Mouse (Mus musculus): ENCODE measurements around the gene Hmga1.

The Hmga1 gene

DNA sequence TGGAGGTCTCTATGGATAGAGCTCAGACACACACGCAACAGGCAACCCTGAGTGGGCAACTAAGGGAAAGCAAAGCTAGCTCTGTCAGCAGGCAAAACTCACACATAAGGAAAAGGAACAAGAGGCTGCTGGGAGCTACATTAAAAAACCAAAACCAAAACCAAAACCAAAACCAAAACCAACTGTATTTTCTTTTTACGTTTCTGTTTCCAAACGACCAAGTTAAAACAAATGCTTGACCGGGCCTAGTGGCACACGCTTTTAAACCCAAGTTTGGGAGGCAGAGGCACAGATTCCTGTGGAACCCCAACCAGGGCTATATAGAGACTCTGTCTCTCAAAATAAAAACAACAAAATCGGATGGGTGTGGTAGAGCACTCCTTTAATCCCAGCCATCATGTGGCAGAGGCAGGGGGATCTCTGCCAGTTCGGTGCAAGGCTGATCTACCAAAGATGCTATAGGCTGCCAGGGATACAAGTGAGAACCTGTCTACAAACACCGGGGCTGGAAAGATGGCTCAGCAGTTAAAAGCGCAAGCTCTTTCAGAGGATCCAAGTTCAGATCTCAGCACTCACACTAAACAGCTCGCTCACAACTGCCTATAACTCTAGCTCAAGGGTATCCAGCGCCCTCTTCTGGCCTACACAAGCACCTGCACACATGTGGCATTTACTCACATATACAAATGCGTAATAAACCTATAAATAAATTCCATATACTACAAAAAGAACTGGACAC, 35.7 kb downstream of the Hmga1 start:
- no peak for DNase-seq (ENCODE audit: low spot score)

- DNase-seq (ENCODE audit: low spot score), result no peak
Measured at GRCm38 (mm10) chr17:27592565-27592910, 36.2 kb downstream of the Hmga1 start.

GRCm38 (mm10) chr17:27595659-27596375, 39.5 kb downstream of the Hmga1 start:
- DNase-seq (ENCODE audit: low spot score), result no peak

DNA sequence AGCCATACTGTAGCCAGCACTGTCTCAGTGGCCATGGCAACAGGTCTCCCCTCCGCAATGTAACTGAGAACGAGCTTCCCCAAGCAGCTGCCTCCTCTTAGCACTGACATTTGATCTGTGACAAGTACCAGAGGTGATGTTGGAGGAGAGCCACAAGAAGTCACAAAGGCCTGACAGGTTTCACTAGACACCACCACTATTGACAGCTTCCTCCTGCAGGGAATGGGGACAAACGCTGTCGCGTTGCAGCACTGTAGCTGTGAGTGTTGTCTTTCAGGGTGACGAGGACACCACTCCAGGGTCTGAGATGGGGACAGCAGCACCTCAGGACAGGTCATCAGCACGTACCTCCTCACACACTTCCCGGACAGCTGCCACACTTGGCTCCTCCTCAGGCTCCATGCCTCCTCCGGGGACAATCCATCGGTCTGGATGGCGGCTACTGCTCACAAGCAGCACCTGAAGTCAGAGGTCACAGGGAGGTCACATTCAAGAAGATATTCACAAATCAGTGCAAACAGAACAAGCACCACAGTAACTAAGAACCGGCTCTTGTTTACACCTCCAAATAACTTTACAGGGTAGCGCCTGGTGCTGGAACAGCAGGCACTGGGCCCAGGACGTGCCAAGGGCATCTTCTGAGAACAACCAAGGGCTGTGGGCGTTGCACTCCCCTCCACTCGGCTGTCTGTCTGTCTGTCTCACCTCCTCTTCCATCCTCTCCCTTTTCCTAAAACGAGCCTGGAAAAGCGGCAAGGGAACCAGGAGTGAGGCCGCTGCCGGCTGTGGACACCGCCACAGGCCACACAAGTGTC, 40.3 kb downstream of the Hmga1 start:
- DNase-seq (ENCODE audit: low spot score), result no peak

- DNase-seq (ENCODE audit: low spot score), result no peak
Measured at GRCm38 (mm10) chr17:27600286-27600685, 44.0 kb downstream of the Hmga1 start.

- DNase-seq (ENCODE audit: low spot score), result no peak
Measured at GRCm38 (mm10) chr17:27600869-27601268, 44.6 kb downstream of the Hmga1 start.

GRCm38 (mm10) chr17:27603036-27603435, 46.7 kb downstream of the Hmga1 start:
- DNase-seq (ENCODE audit: low spot score), result no peak

- no peak for DNase-seq (ENCODE audit: low spot score)
Measured at GRCm38 (mm10) chr17:27603522-27604234, 47.4 kb downstream of the Hmga1 start.

- DNase-seq (ENCODE audit: low spot score), result no peak
Measured at GRCm38 (mm10) chr17:27609576-27609975, 53.3 kb downstream of the Hmga1 start.

DNA sequence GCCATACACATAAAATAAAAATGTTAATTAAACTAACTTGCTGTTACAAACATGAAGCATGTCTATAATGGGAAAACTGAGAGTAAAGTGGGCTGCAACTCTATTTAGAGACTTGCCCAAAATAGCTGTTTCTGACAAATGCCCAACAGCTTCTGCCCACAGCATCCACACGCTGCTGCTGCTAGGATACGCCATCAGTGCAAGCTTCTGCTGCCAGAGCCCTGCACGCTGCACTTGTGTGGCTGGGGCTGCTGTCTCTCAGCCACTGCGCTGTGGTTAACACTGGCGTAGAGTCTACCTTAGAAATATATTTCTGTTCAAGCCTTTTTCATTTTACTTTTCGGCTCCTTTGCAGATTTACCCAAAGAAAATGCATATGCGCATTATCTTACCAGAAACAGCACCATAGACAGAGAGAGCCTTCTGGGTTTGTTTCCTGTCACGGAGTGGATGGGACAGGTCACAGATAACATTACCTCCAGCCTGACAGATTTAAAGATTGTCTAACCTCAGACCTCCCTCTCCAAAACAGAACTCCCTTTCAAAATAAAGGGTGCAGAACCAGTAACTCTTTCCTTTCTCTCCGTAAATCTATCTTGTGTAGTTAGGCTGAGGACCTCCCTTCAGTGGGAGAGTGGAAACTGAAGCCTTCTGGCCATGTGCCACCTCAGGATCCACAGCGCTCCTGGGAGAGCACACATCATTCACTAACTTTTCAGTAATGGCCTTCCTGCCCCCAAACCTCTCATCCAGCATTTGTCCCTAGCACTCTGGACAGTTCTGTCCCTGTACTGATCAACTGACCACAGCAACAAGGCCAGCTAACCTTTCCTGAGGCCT, 54.6 kb downstream of the Hmga1 start:
- no peak for DNase-seq (ENCODE audit: low spot score)

GRCm38 (mm10) chr17:27611519-27611884, 55.2 kb downstream of the Hmga1 start:
- DNase-seq (ENCODE audit: low spot score), result no peak

DNA sequence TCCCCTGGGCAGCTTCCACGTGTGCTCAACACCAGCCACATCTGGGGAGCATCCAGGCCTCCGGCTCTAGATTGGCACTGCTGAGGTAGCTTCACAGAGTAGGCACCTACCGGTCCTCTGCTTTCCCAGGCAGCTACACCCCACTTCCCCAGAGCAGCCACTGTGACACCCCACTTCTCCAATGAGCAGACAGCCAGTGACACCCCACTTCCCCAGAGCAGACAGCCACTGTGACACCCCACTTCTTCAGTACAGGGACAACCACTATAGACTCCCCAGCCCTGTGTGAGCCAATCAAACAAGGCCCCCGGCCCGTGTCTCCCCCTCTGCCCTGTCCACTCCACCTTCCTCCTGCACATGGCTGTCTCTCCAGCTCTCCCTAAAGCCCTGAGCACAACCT, 55.7 kb downstream of the Hmga1 start:
- no peak for DNase-seq (ENCODE audit: low spot score)

DNA sequence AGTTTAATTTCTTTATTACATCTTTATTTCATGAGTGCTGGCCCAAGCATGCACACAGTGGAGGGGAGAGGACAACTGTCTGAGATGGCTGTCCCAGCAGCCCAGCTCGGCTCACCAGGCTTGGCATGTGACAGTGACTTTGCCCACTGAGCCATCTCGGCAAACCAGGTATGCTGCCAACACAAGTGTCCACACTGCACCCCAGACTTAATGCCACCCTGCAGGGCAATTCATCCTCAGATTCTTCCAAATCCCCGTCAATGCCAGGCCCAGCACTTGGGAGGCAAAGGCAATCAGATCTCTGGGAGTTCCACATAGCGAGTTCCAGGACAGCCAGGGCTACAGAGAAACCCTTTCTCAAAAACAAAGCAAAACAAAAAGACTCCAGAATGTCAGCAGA, 56.7 kb downstream of the Hmga1 start:
- no peak for DNase-seq (ENCODE audit: low spot score)

All from retina, embryonic 14.5 days (tissue).